Mouse (Mus musculus): Measurements from ENCODE around the gene Slc36a3.

Slc36a3 gene

GRCm38 (mm10) chr11:55151608-55152007 lies at the start of gene Slc36a3:
Slc36a3 (minus strand) TSS chr11:55151708.
- no peak for DNase-seq

GRCm38 (mm10) chr11:55197740-55198510 lies 46.4 kb upstream of the Slc36a3 start:
- DNase-seq = no peak

- DNase-seq = no peak
Measured at GRCm38 (mm10) chr11:55197086-55197485, 45.6 kb upstream of the Slc36a3 start.

- no peak for DNase-seq
Measured at GRCm38 (mm10) chr11:55190216-55190615, 38.7 kb upstream of the Slc36a3 start.

GRCm38 (mm10) chr11:55187777-55188176 lies 36.3 kb upstream of the Slc36a3 start:
- no peak for DNase-seq

GRCm38 (mm10) chr11:55187292-55187691 lies 35.8 kb upstream of the Slc36a3 start:
- no peak for DNase-seq

GRCm38 (mm10) chr11:55184733-55185291 lies 33.3 kb upstream of the Slc36a3 start, which contains the start of gene Slc36a2:
Slc36a2 (minus strand) TSS chr11:55185077.
- peak; percentile 88 for DNase-seq

- no peak for DNase-seq
Measured at GRCm38 (mm10) chr11:55184246-55184645, 32.7 kb upstream of the Slc36a3 start.

GRCm38 (mm10) chr11:55183124-55183523 lies 31.6 kb upstream of the Slc36a3 start:
- no peak for DNase-seq

GRCm38 (mm10) chr11:55179856-55180255 lies 28.3 kb upstream of the Slc36a3 start:
- DNase-seq = no peak

GRCm38 (mm10) chr11:55178830-55179229 lies 27.3 kb upstream of the Slc36a3 start:
- no peak for DNase-seq

- no peak for DNase-seq
Measured at GRCm38 (mm10) chr11:55170501-55170900, 19.0 kb upstream of the Slc36a3 start.

GRCm38 (mm10) chr11:55168914-55169313 lies 17.4 kb upstream of the Slc36a3 start:
- DNase-seq = no peak

GRCm38 (mm10) chr11:55168504-55168903 lies 17.0 kb upstream of the Slc36a3 start:
- DNase-seq = no peak

- DNase-seq = no peak
Measured at GRCm38 (mm10) chr11:55165748-55166147, 14.2 kb upstream of the Slc36a3 start.

GRCm38 (mm10) chr11:55164723-55165122 lies 13.2 kb upstream of the Slc36a3 start:
- no peak for DNase-seq

GRCm38 (mm10) chr11:55162670-55163069 lies 11.2 kb upstream of the Slc36a3 start:
- DNase-seq = no peak

GRCm38 (mm10) chr11:55158785-55159359 lies 7.4 kb upstream of the Slc36a3 start:
- DNase-seq = peak; percentile 61

- DNase-seq = no peak
Measured at GRCm38 (mm10) chr11:55155070-55155421, 3.5 kb upstream of the Slc36a3 start.

- DNase-seq = no peak
Measured at GRCm38 (mm10) chr11:55154398-55155069, 3.0 kb upstream of the Slc36a3 start.

- no peak for DNase-seq
Measured at GRCm38 (mm10) chr11:55148461-55148860, 3.0 kb downstream of the Slc36a3 start.

GRCm38 (mm10) chr11:55147423-55147822 lies 4.1 kb downstream of the Slc36a3 start:
- DNase-seq = no peak

- no peak for DNase-seq
Measured at GRCm38 (mm10) chr11:55146855-55147254, 4.7 kb downstream of the Slc36a3 start.

GRCm38 (mm10) chr11:55144011-55144410 lies 7.5 kb downstream of the Slc36a3 start:
- no peak for DNase-seq

Measured in cerebellum, adult 11-12 months (tissue).